Mouse (Mus musculus): ENCODE data around the gene Icosl. TPM values are rescaled to one million over a fixed set of nuclear protein-coding genes. Genes with fewer than 3 reads are reported as not detected.
"Not testable (repeated sequence)": the region's sequence is repeated elsewhere in the genome, so short reads cannot be mapped to it uniquely, and the experiment has no call there.

Gene Icosl
- total and polyA plus RNA-seq, 3 experiments = 0.64 to 1.5 (median 1.3) TPM

DNA sequence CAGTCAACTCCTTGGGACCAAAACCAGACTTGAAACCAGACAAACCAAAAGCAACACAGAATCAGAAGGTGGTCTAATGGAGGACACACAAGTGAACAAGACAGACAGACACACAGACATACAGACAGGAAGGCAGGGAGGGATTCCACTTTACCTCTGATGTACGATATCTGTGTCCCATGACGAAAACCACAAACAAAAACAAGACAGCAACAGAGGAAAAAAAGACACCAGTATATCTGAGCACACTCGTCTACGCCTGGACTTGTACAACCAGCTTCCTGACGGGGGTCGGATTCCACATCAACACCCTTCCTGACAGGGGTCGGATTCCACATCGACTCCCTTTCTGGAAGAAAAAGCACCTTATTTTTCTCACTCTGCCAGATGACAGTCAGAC lies 56.0 kb downstream of the Icosl start:
- H3K9ac ChIP-seq (ENCODE audit: insufficient read depth, low read depth); H3K4me2 ChIP-seq (ENCODE audit: insufficient read depth, low read depth, poor library complexity, severe bottlenecking); H3K27ac ChIP-seq (ENCODE audit: insufficient read depth, low read depth); dilution Hi-C loops (cut with MboI; ENCODE audit: extremely low pct_ligation_motif_present, extremely low pct_unique_long_range_greater_than_20kb, low sequenced_read_pairs); H3K36me3 ChIP-seq (replicated peaks in 1 of 2; ENCODE audit: control insufficient read depth in 1 of 2, insufficient read depth in 1 of 2, low read length in 1 of 2); H3K4me1 ChIP-seq (ENCODE audit: control insufficient read depth in 1 of 2, insufficient read depth in 2 of 2); H3K4me3 ChIP-seq (replicated peaks in 1 of 3; ENCODE audit: low read depth in 2 of 3, low read length in 2 of 3, poor library complexity in 1 of 3); H3K9me3 ChIP-seq (replicated peaks; ENCODE audit: low read length); H3K79me2 ChIP-seq (replicated peaks; ENCODE audit: control insufficient read depth, extremely low read depth, insufficient read depth, poor library complexity, severe bottlenecking); in situ Hi-C loops (cut with MboI; ENCODE audit: low pct_ligation_motif_present, low pct_unique_long_range_greater_than_20kb, low sequenced_read_pairs); DNase-seq (ENCODE audit: extremely low read depth): not testable (repeated sequence)
- peaks cover 13% of the 10 kb centered on the region for H3K27me3 ChIP-seq (replicated peaks)

DNA sequence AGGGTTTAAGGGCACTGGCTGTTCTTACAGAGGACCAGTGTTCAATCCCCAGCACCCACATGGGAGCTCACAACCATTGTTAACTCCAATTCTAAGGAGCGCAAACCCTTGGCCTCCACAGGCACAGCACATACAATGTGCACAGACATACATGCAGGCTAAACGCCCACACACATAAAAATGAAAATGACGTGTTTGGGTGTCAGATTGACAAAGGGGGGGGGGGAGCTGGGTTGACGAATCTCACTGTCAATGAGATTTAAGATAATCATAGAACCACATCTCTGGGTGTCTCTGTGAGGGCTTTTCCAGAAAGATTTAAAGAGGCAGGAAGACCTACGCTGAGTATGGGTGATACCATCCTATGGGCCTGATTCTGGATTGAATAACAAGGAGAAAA lies 57.2 kb downstream of the Icosl start:
- no peak overlapping the region for H3K27ac ChIP-seq (ENCODE audit: insufficient read depth, low read depth)
- no peak for TF ChIP-seq ELF1 (IDR thresholded peaks at IDR 0.05; ENCODE audit: low read depth, low read length)
- no peak for TF ChIP-seq CHD2 (IDR thresholded peaks at IDR 0.05; ENCODE audit: low read length)
- no peak for TF ChIP-seq JUN (IDR thresholded peaks at IDR 0.05; ENCODE audit: insufficient read depth, low read depth, low read length)
- no peak for TF ChIP-seq USF2 (conservative IDR thresholded peaks at IDR 0.05; ENCODE audit: low read depth, low read length)
- TF ChIP-seq IRF4 (IDR thresholded peaks at IDR 0.05; ENCODE audit: low read depth, low read length) = no peak
- no peak for TF ChIP-seq HCFC1 (IDR thresholded peaks at IDR 0.05; ENCODE audit: low read depth, low read length)
- TF ChIP-seq CHD1 (IDR thresholded peaks at IDR 0.05; ENCODE audit: low read depth, low read length) = no peak
- no peak for TF ChIP-seq ETS1 (conservative IDR thresholded peaks at IDR 0.05; ENCODE audit: low read depth, low read length)
- no peak for TF ChIP-seq MAFK (IDR thresholded peaks at IDR 0.05; ENCODE audit: insufficient replicate concordance, low read length)
- no peak for TF ChIP-seq TBP (conservative IDR thresholded peaks at IDR 0.05; ENCODE audit: low read depth, low read length)
- TF ChIP-seq PAX5 (IDR thresholded peaks at IDR 0.05; ENCODE audit: low read length) = no peak
- TF ChIP-seq E2F4 (IDR thresholded peaks at IDR 0.05; ENCODE audit: insufficient replicate concordance, low read depth, low read length) = no peak
- no peak for TF ChIP-seq MXI1 (IDR thresholded peaks at IDR 0.05; ENCODE audit: low read depth, low read length)
- no peak for TF ChIP-seq ZC3H11A (IDR thresholded peaks at IDR 0.05; ENCODE audit: low read depth, low read length)
- no peak for TF ChIP-seq ZKSCAN1 (IDR thresholded peaks at IDR 0.05; ENCODE audit: borderline replicate concordance, low read depth, low read length)
- TF ChIP-seq SIN3A (IDR thresholded peaks at IDR 0.05; ENCODE audit: low read length) = no peak
- TF ChIP-seq RCOR1 (conservative IDR thresholded peaks at IDR 0.05; ENCODE audit: low read depth, low read length) = no peak
- no peak overlapping the region for H3K4me3 ChIP-seq (replicated peaks in 1 of 3; ENCODE audit: low read depth in 2 of 3, low read length in 2 of 3, poor library complexity in 1 of 3)
- H3K36me3 ChIP-seq (replicated peaks in 1 of 2; ENCODE audit: control insufficient read depth in 1 of 2, insufficient read depth in 1 of 2, low read length in 1 of 2) = no peaks in the 10 kb centered on the region
- no peak for DNase-seq (ENCODE audit: extremely low read depth)
- peaks cover 17% of the 10 kb centered on the region for H3K27me3 ChIP-seq (replicated peaks)
- no peaks in the 10 kb centered on the region for H3K9me3 ChIP-seq (replicated peaks; ENCODE audit: low read length)
- H3K79me2 ChIP-seq (replicated peaks; ENCODE audit: control insufficient read depth, extremely low read depth, insufficient read depth, poor library complexity, severe bottlenecking) = no peaks in the 10 kb centered on the region
- dilution Hi-C loops (cut with MboI; ENCODE audit: extremely low pct_ligation_motif_present, extremely low pct_unique_long_range_greater_than_20kb, low sequenced_read_pairs) = no loop called here
- no peak overlapping the region for H3K9ac ChIP-seq (ENCODE audit: insufficient read depth, low read depth)
- in situ Hi-C loops (cut with MboI; ENCODE audit: low pct_ligation_motif_present, low pct_unique_long_range_greater_than_20kb, low sequenced_read_pairs) = no loop called here
- no peak overlapping the region for H3K4me2 ChIP-seq (ENCODE audit: insufficient read depth, low read depth, poor library complexity, severe bottlenecking)
- peaks cover 0 to 8% of the 10 kb centered on the region in 2 experiments; a peak in 2 of 4 replicates for H3K4me1 ChIP-seq (ENCODE audit: control insufficient read depth in 1 of 2, insufficient read depth in 2 of 2)

Data from CH12.LX (cell line).